12 mouse cellular contexts compared by ENCODE assay signal in genomic region chr17:12204689-12205014, GRCm38 (mm10).
DNase-seq lines count a peak whose midpoint lies in the region; ATAC-seq and TF ChIP-seq lines count a peak whose summit lies in the region.
"Had no signal": no experiment of that assay in that cellular context is flagged by ENCODE, and none has a peak within 500 bp of the region (broad histone marks: within the 10 kb centered on the region; RNA-seq: fewer than 3 reads in every experiment).

No protein-coding gene starts in this region.

- ATAC-seq in hindbrain, embryonic 16.5 days = no peak
- ATAC-seq in G1E (ENCODE audit: extremely low read depth, insufficient number of reproducible peaks, low FRiP score, poor library complexity, severe bottlenecking) = peak; percentile 54; the same call in 1 of the 2 replicates
- ATAC-seq in embryonic facial prominence, embryonic 15.5 days (ENCODE audit: insufficient number of reproducible peaks, low FRiP score, low TSS enrichment, low read depth) = no peak
- ATAC-seq in liver, embryonic 14.5 days (ENCODE audit: insufficient read depth) = peak; percentile 9
- no peak for ATAC-seq in CD4-positive, CD25-positive, alpha-beta regulatory T cell, adult 4 months

- TF ChIP-seq CTCF in G1E (IDR thresholded peaks at IDR 0.05; ENCODE audit: low read depth, low read length) = no peak
- TF ChIP-seq CTCF in liver, embryonic 14.5 days (IDR thresholded peaks at IDR 0.05; ENCODE audit: low read depth) = no peak

- H3K4me3 ChIP-seq in hindbrain, embryonic 10.5 days = no peak overlapping the region
- no peak overlapping the region for H3K4me3 ChIP-seq in hindbrain, embryonic 16.5 days (ENCODE audit: low read length)
- H3K4me3 ChIP-seq in G1E (ENCODE audit: low read depth, low read length) = peak overlapping the region; percentile 57; the same call in 1 of the 2 replicates
- no peak overlapping the region for H3K4me3 ChIP-seq in embryonic facial prominence, embryonic 15.5 days (replicated peaks)
- no peak overlapping the region; a peak in 1 of 4 replicates for H3K4me3 ChIP-seq in liver, embryonic 14.5 days (ENCODE audit: insufficient read depth in 1 of 2, low read depth in 2 of 2, low read length in 2 of 2)
- H3K4me3 ChIP-seq: neural tube, embryonic 13.5 days had no signal

- peak overlapping the region; percentile 79 for H3K27ac ChIP-seq in hindbrain, embryonic 10.5 days
- H3K27ac ChIP-seq in hindbrain, embryonic 16.5 days (ENCODE audit: low read depth, low read length) = no peak overlapping the region
- peak overlapping the region; percentile 79; the same call in 1 of the 2 replicates for H3K27ac ChIP-seq in embryonic facial prominence, embryonic 15.5 days (replicated peaks)
- peak overlapping the region; percentile 99 for H3K27ac ChIP-seq in liver, embryonic 14.5 days

- peaks cover 50% of the 10 kb centered on the region for H3K4me1 ChIP-seq in hindbrain, embryonic 10.5 days (replicated peaks)
- peaks cover 27% of the 10 kb centered on the region for H3K4me1 ChIP-seq in hindbrain, embryonic 16.5 days (ENCODE audit: control insufficient read depth, insufficient read depth, low read depth, low read length)
- peaks cover 92% of the 10 kb centered on the region for H3K4me1 ChIP-seq in G1E (ENCODE audit: insufficient read depth, low read depth, low read length)
- peaks cover 65% of the 10 kb centered on the region for H3K4me1 ChIP-seq in embryonic facial prominence, embryonic 15.5 days
- peaks cover 93 to 94% of the 10 kb centered on the region in 2 experiments for H3K4me1 ChIP-seq in liver, embryonic 14.5 days (replicated peaks; ENCODE audit: control insufficient read depth in 2 of 2, insufficient read depth in 2 of 2, low read length in 1 of 2)

- no peak for TF ChIP-seq EP300 in liver, embryonic 14.5 days (IDR thresholded peaks at IDR 0.05; ENCODE audit: low read depth)

- H3K9ac ChIP-seq in hindbrain, embryonic 16.5 days (ENCODE audit: low read depth, low read length) = no peak overlapping the region
- H3K9ac ChIP-seq in embryonic facial prominence, embryonic 15.5 days = no peak overlapping the region
- peak overlapping the region; percentile 90 for H3K9ac ChIP-seq in liver, embryonic 14.5 days (replicated peaks)

- 79% methylated on average over 3 of the region's 3 CpGs for WGBS in hindbrain, embryonic 10.5 days
- WGBS in hindbrain, embryonic 16.5 days = 80% methylated on average over 3 of the region's 3 CpGs
- 71% methylated on average over 3 of the region's 3 CpGs for WGBS in embryonic facial prominence, embryonic 15.5 days
- WGBS in liver, embryonic 14.5 days (ENCODE audit: insufficient replicate concordance) = 40% methylated on average over 3 of the region's 3 CpGs

- H3K27me3 ChIP-seq in hindbrain, embryonic 10.5 days (ENCODE audit: insufficient read depth, poor library complexity, severe bottlenecking) = no peaks in the 10 kb centered on the region
- no peaks in the 10 kb centered on the region for H3K27me3 ChIP-seq in hindbrain, embryonic 16.5 days (replicated peaks; ENCODE audit: control insufficient read depth, insufficient read depth, low read length)
- no peaks in the 10 kb centered on the region for H3K27me3 ChIP-seq in G1E (ENCODE audit: insufficient read depth, low read length)
- H3K27me3 ChIP-seq in embryonic facial prominence, embryonic 15.5 days = no peaks in the 10 kb centered on the region
- no peaks in the 10 kb centered on the region for H3K27me3 ChIP-seq in liver, embryonic 14.5 days (ENCODE audit: control insufficient read depth, insufficient read depth, low read length)
- H3K27me3 ChIP-seq: neural tube, embryonic 13.5 days had no signal

- DNase-seq in hindbrain, embryonic 10.5 days (ENCODE audit: low spot score) = no peak
- peak; percentile 73 for DNase-seq in G1E (ENCODE audit: low spot score)
- no peak for DNase-seq in liver, embryonic 14.5 days (ENCODE audit: low read depth in 3 of 3, low spot score in 3 of 3)
- no peak for DNase-seq in retina, embryonic 14.5 days (ENCODE audit: low spot score)
- no peak for DNase-seq in kidney, postnatal 14 days
- DNase-seq: lung, adult 2 months; right cerebral cortex, postnatal 4 days had no signal

- H3K36me3 ChIP-seq in hindbrain, embryonic 10.5 days = peaks cover 28% of the 10 kb centered on the region; the same call in 1 of the 2 replicates
- no peaks in the 10 kb centered on the region for H3K36me3 ChIP-seq in hindbrain, embryonic 16.5 days (ENCODE audit: control insufficient read depth, insufficient read depth, low read length)
- peaks cover 42% of the 10 kb centered on the region for H3K36me3 ChIP-seq in G1E (replicated peaks)
- no peaks in the 10 kb centered on the region for H3K36me3 ChIP-seq in embryonic facial prominence, embryonic 15.5 days
- H3K36me3 ChIP-seq in liver, embryonic 14.5 days (replicated peaks; ENCODE audit: control insufficient read depth, insufficient read depth, low read depth) = peaks cover 5% of the 10 kb centered on the region
- H3K36me3 ChIP-seq: neural tube, embryonic 13.5 days had no signal

- H3K4me2 ChIP-seq in hindbrain, embryonic 16.5 days (ENCODE audit: low read length) = no peak overlapping the region
- H3K4me2 ChIP-seq in embryonic facial prominence, embryonic 15.5 days (replicated peaks) = no peak overlapping the region
- H3K4me2 ChIP-seq in liver, embryonic 14.5 days (ENCODE audit: low read depth) = peak overlapping the region; percentile 75
- H3K4me2 ChIP-seq: midbrain, embryonic 11.5 days; neural tube, embryonic 13.5 days had no signal

- no peaks in the 10 kb centered on the region for H3K9me3 ChIP-seq in hindbrain, embryonic 10.5 days
- H3K9me3 ChIP-seq in hindbrain, embryonic 16.5 days (ENCODE audit: control insufficient read depth, low read length) = no peaks in the 10 kb centered on the region
- no peaks in the 10 kb centered on the region for H3K9me3 ChIP-seq in G1E (replicated peaks)
- H3K9me3 ChIP-seq in embryonic facial prominence, embryonic 15.5 days (replicated peaks) = no peaks in the 10 kb centered on the region
- no peaks in the 10 kb centered on the region for H3K9me3 ChIP-seq in liver, embryonic 14.5 days (ENCODE audit: control insufficient read depth, low read length)
- H3K9me3 ChIP-seq: neural tube, embryonic 13.5 days had no signal

Comparison
In these comparisons a context has a peak if more than half of its experiments do, and no peak if none do; other contexts are left out.
1. ATAC-seq: peak in G1E (single experiment) and liver, embryonic 14.5 days (single experiment); none in hindbrain, embryonic 16.5 days (single experiment), embryonic facial prominence, embryonic 15.5 days (single experiment) and CD4-positive, CD25-positive, alpha-beta regulatory T cell, adult 4 months (single experiment).